Mouse (Mus musculus): ENCODE measurements at regions not wholly inside any gene's neighbourhood (a gene's known extent, or its start where the extent isn't known, plus 50 kb on each side); places are given as distances from the start of the nearest gene placed in this dataset.
A peak's percentile ranks its signal among the peaks of the same experiment; 100 is the strongest.

GRCm38 (mm10) chr19:42673133-42673532, 60.5 kb upstream of the Loxl4 start:
- no peak for DNase-seq (ENCODE audit: low spot score)

GRCm38 (mm10) chr19:42669886-42670285, 57.3 kb upstream of the Loxl4 start:
- DNase-seq (ENCODE audit: low spot score) = no peak

GRCm38 (mm10) chr19:42668385-42669098, 55.9 kb upstream of the Loxl4 start:
- peak; percentile 48 for DNase-seq (ENCODE audit: low spot score)

- no peak for DNase-seq (ENCODE audit: low spot score)
Measured at GRCm38 (mm10) chr19:42666906-42667305, 54.3 kb upstream of the Loxl4 start.

Data from ovary, postnatal 36 days (tissue).